Mouse (Mus musculus) heart, adult 2 months (tissue): ENCODE measurements around the gene Fam189a2.

Experiments
- CTCF ChIP-seq: fragments of 200-600 bp; IDR thresholded peaks from 2 replicates; pipeline ENCODE4 v1.8.1; 2022; ENCODE audit warnings: antibody characterized with exemption, mild to moderate bottlenecking, moderate library complexity
- POLR2A ChIP-seq: fragments of 200-500 bp; IDR thresholded peaks from 2 replicates; pipeline ENCODE4 v1.6.1; 2011; ENCODE audit warnings: mild to moderate bottlenecking, low read depth, low read length, control low read depth; ENCODE audit not compliant: insufficient read depth

GRCm38 (mm10) chr19:23967156-23967555, 63.7 kb downstream of the Fam189a2 start:
- TF ChIP-seq CTCF (no peak), POLR2A (no peak)
